Mouse (Mus musculus) thymus, postnatal 14 days (tissue): ENCODE measurements around the gene Smtn.

Experiments used
- DNase-seq: peaks from one replicate; pipeline ENCODE4 v3.0.0; 2021

Smtn gene

DNA sequence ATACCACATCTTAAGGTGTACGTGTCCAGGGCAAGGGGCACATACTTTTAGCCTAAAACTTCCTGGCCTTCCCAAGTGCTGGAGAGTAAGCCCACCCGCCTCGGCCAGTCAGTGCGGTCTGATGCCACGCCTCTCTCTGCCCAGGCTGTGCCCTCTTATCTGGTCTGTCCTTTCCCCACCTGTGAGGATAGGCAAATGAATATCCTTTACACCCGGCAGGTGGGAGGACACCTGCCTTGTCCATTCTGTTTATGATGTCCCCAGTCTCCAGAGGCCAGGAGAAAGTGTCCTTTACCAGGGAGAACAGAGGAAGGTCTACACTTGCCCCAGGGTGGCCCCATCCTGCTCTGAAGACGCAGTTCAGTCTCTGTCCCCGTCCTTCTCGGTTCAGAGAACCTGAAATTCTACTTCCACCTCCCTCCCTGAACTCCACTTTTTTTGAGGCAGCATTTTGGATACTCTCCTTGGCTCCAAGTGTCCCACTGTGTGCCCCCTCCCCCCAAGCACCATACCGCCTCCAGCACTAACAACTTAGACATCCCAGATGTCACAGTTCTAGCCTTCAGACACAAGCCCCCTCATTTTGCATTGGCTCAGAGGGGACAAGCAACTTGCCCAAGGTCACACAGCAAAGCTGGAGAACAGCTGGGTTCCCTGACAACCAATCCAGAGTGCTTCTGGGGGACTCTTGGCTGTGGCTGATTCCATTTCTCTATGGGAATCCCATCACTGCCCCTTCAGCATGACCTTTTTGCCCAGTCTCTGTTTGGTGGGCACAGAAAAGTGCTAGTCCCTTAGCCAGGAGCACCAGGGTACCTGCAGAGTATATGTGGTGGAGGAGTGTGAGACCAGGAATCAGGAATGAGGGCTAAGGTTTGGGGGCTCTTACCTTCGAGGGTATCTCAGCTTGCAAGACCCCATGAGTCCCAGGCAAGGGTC lies 36.4 kb downstream of the Smtn start:
- no peak for DNase-seq

DNA sequence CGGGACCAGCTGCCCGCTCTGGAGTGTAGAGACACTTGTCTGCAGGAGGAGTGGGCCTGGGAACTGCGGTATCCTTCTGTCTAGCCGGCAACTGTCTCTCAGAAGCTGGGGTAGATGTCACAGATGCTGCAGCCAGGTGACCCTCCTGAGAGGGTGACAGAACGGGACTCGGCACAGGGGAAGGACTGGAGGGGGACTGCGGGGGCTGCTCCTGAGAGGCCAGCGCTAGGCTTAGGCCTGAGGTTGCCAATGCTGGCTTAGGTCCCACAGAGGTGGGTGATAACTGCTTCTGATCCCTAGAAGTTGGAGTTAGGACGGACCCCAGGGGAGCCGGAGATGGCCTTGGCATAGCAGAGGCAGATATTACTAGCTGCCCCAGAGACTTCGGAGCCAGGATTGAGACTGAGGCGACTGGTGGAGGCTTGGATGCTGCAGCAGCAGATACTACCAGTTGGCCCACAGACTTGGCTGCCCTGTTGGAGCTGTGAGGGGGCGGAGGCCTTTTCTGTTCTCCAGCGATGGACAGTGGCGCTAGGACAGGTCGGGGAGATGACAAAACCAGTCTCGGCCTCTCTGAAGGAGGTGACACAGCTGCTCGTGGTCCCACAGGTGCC lies 37.8 kb downstream of the Smtn start:
- DNase-seq = no peak

DNA sequence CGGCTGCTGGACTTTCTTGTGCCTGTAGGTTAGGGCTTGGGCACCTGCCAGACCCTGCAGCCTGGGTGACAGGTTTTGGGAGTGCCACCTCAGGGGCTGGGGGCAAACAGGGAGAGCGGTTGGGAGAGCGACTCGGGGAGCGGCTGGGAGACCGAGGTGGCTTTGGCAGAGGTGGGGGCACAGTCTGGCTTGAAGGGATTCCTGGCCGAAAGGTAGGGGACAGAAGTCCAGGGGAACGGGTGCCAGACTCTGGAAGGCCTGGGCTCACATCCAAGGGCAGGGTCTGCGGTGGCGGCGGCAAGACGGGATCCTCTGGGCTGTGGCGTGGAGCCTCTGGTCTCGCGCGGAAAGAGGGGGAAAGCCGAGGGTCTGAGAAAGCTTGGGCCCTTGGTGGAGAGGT lies 38.4 kb downstream of the Smtn start:
- DNase-seq = no peak

DNA sequence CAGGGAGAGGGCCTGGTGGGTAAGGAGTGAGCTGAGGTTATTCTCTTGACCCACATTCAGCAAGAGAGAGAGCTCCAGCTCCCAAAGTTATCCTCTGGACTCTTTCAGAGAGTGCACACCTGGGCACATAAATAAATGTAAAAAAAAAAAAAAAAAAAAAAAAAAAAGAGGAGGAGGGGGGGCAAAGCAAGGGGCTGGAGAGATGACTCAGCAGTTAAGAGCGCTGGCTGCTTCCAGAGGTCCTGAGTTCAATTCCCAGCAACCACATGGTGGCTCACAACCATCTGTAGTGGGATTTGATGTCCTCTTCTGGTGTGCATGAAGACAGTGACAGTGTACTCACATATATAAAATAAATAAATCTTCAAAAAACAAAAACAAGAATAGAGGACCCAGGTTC lies 43.1 kb downstream of the Smtn start:
- DNase-seq = no peak

DNA sequence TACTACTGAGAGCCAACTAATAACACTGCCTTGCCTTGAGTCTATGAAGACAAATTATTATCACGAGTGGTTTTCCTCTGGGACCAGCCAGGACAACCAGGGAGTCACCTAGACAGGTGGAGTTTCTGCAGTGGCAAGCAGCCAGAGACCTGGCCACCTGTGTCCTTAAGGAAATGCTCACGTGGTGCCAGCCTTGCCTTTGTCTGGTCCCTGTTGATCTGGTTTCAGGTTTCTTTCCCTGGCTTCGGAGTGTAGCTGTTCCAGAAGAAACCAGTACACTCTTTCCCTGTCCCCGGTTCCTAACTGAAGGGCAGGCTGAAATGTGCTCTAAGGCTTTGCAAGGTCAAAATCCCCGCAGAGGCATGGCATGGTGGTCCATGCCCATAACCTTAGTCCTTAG lies 43.7 kb downstream of the Smtn start:
- no peak for DNase-seq

DNA sequence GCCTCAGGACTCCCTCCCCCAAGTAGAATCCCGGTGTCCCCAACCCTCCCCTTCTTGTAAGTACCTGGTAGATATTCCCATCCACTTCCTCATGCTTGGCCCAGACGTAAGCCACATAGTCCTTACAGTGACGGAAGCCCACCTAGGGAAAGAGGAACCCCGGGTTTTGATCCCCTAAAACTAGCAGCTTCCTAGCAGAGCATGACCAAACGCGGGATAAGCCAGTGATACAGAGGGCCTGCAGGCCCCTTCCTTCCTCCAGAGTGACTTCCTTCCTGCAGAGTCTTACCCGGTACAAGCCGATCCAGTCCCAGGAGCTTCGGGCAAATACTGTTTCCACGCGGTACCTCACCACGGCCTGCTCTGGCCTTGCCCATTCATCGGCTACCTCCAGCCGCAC lies 44.9 kb downstream of the Smtn start:
- no peak for DNase-seq

DNA sequence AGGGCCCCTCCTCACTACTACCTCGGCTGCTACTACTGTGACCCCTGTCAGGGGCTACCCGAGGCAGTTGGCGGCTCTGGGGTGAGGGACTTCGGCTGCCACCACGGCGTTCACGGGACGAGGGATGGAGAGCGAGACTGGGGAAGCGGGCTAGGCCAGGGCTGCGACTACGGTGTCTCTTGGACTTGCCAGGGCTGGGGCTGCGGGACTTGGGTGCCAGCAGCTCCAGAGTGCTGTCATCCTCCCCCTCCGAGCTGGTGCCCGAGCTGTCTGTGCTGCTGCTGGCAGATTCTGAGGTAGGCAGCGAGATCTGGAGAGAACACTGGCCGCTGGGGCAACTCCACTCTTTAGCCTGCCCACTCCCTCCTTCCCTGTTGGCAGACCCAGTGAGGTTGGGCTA lies 45.6 kb downstream of the Smtn start:
- DNase-seq = no peak

DNA sequence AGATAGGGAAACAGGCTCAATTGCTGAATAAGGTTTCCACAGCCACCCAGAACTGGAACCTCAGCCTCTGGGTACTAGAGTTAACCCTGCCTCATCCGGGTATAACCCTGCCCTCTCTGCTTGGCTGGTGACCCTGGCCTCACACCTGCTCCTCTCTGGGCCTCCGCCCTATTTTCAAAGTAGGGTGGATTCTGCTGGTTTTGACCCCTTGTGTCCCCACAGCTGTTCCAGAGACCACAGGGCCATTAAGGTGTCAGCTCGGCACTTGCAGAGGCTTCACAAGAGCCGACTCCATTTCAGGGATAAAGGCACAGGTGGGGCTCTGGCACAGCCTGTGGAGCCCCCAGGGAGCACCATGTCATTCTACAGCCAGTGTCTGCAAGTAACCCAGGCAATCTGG lies 47.7 kb downstream of the Smtn start:
- no peak for DNase-seq

DNA sequence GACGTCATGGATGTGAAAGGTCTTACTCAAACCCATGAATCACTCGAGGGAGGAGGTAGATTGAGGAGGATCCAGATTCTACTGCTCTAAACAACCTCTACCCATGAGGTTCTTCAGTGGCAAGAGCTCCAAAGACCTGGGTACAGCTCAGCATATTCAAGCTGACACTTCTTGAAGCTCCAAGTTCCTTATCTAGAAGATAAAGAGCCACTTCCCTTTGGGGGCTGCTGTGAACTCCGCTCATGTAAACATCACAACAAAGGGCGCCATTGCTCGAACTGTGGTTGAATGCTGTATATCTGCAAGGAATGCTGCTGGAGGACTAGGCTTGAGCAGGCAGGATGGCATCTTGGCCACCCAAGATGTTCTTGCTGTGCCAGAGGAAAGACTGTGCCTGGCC lies 51.4 kb downstream of the Smtn start:
- DNase-seq = no peak

DNA sequence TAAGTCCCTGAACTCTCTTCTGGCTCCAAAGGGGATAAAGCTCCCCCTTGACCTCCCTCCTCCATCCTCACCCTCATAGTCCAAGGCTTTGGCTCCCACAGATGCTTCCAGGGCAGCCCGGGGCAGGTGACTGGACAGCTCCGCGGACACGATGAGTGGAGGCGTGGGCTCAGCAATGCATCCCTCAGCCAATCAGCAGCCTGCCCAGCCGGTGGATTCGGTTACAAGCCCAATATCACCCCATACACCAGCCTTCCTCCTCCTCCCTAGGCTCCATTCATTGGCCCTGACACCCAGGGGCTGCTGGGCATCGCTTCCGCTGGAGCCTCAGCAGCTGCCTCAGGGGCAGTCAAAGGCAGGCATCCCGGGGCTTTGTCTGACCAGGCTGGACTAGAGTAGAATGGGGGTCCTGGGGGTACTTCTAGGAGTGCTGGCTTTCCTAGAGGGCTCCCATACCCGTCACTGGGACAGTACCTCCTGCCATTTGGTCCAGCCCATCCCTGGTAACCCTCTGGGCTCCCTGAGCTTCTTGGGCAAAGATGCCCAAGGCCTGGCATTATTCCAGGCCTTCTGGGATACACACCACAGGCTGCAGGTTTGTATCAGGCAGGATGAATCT lies 52.4 kb downstream of the Smtn start, which contains the start of gene Pla2g3:
TSS of gene Pla2g3 (plus strand) at position 333 of the 619 bp plus-strand sequence.
- DNase-seq = no peak

DNA sequence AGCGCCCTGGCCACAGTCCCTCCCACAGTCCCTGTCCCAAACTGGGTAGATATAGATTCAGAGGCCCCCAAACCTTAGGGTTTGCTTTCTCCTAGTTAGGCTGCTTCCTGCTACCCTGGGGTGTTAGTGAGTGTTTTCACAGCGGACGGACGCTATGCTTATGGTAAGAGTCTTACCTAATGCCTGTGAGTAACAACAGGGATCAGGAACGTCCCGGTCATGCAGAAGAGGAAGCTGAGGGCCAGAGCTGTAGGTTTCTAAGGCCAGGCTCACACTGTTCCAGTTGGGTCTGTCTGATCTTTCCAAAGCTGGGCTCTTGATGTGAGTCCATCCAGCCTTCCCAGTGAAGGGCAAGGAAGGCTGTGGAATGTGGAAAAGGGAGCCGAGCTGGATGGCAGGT lies 54.1 kb downstream of the Smtn start:
- DNase-seq = no peak

DNA sequence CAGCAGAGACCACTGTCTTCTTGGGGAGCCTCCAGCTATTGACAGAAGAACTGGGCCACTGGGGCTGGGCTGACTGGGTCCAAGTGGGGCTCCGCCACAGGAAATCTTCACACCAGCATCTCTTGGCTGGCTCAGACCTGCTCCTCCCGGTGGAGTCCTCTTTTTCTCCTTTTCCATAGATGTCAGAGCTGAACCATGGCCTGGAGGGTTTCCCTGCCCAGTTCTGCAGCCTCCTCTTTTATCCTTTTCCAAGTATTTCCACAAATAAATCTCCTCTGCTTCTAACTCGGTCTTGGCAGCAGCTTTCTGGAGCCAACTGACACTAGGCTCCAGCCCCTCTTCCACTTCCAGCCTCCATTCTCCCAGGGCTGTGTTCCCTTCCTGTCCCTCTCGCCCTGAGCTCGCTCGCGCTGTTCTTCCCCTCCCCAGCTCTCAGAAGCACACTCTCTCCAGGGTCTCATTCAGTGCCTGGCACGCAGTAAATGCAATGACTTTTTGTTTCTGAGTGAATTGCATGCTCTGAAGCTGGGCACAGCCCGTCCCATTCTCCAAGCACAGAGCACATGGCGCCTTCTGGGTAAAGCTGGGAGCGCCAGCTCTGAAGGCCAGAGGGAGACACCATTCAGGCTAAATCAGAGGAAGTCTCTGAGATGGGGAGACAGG lies 56.3 kb downstream of the Smtn start:
- DNase-seq = no peak

DNA sequence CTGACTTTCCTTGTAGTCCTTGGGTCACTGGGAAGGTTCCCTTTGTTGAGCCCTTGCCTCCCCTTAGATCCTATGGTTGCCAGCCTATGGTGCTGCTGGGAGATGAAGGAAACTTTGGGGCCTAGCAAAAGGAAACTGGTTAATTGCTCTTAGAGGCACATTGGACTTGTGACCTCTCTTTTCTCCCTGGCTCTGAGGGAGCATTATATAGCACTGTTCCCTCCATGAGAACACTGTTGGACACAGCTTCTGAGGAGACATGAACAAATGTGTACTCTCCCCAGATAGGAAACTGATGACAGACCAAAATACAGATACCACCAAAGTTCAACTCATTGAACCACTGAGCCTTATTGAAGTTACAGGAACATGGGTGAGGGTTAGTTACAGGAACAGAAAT lies 64.9 kb downstream of the Smtn start:
- DNase-seq = no peak

DNA sequence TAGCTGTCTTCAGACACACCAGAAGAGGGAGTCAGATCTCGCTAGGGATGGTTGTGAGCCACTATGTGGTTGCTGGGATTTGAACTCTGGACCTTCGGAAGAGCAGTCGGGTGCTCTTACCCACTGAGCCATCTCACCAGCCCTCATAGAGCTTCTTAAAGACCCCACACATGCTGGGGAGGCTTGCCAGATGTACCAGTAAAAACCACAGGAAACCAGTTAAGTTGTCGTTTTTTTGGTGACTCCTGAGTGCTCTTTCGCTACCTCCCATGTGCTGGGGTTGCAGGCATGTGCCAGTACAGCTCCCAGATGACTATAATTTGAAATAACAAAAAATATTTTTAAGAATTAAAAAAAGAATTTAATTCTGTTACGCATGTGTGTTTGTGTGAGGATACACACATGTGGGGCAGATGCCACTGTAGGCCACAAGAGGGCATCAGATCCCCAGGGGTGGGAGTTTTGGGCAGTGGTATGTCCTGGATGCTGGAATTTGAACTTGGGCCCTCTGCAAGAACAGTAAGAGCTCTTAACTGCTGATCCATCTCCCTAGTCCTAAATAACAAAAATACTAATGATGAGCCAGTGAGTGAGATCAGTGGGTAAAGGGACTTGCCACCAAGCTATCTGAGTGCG lies 65.8 kb downstream of the Smtn start:
- no peak for DNase-seq

DNA sequence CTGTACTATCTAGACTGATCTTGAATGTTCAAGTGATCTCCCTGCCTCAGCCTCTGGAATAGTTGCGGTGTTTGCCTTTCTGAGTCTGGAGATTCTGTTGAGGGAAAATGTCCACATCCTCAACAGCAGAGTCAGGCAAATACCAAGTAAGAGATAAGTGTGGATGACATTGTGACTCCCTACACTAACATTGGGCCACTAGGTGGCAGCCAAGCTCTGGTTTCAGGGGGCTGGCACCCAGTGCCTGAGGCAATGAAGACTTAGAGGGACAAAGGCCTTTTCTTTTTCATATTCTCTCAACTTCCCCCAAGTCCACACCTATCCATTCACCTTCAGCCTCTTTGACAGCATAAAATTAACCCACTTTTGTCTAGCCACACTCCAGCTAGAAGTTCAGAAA lies 67.9 kb downstream of the Smtn start:
- DNase-seq = peak; percentile 84

DNA sequence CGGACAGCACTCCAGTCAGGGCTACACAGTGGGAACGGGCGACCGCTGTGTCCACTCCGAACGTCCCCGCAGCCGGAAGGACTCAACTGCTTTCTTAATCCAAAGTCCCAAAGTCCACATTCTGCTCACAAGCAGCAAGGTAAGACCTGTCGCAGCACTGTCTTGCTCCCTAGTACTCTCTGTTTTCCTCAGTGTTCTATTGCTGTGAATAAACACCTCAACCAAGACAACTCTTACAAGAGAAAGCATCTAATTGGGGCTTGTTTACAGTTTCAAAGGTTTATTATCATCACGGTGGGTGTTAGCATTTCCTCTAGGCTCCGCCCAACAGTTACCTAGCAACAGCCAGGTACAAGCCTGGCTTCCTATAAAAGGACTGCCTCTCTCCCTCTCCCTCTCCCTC lies 69.0 kb downstream of the Smtn start:
- DNase-seq = no peak
